Mouse (Mus musculus) heart, embryonic 13.5 days (tissue): ENCODE results near the gene Mtx2. TPM values are rescaled to one million over a fixed set of nuclear protein-coding genes. Genes with fewer than 3 reads are reported as not detected.

Experiments
- ATAC-seq: fragments of 200-750 bp; cut with Nextera tagmentation; 2 replicates; pipeline ENCODE4 v1.8.0; 2017; ENCODE audit warnings: moderate TSS enrichment; ENCODE audit not compliant: insufficient number of reproducible peaks, low FRiP score, low TSS enrichment; ENCODE audit errors: extremely low read depth
- H3K27ac ChIP-seq: fragments of 300-500 bp; sonication (generic); replicated peaks from 2 replicates; pipeline ENCODE4 v1.5.1; 2015; ENCODE audit warnings: moderate library complexity, mild to moderate bottlenecking, inconsistent platforms
- H3K27me3 ChIP-seq: fragments of 300-500 bp; sonication (generic); replicated peaks from 2 replicates; pipeline ENCODE4 v1.6.1; 2015; ENCODE audit warnings: mild to moderate bottlenecking, inconsistent platforms
- H3K36me3 ChIP-seq: fragments of 300-500 bp; sonication (generic); 2 replicates; pipeline ENCODE4 v1.6.1; 2015; ENCODE audit warnings: mild to moderate bottlenecking, inconsistent platforms
- H3K4me1 ChIP-seq: fragments of 300-500 bp; sonication (generic); 2 replicates; pipeline ENCODE4 v1.6.1; 2015; ENCODE audit warnings: inconsistent platforms
- H3K4me2 ChIP-seq: fragments of 300-500 bp; sonication (generic); 2 replicates; pipeline ENCODE4 v1.6.1; 2015; ENCODE audit warnings: inconsistent platforms, mild to moderate bottlenecking, moderate library complexity
- H3K4me3 ChIP-seq: fragments of 300-500 bp; sonication (generic); 2 replicates; pipeline ENCODE4 v1.5.1; 2015; ENCODE audit warnings: moderate library complexity, mild to moderate bottlenecking, inconsistent platforms
- H3K9ac ChIP-seq: fragments of 300-500 bp; sonication (generic); 2 replicates; pipeline ENCODE4 v1.6.1; 2015; ENCODE audit warnings: inconsistent platforms, mild to moderate bottlenecking, moderate library complexity
- H3K9me3 ChIP-seq: fragments of 300-500 bp; sonication (generic); 2 replicates; pipeline ENCODE4 v1.6.1; 2016; ENCODE audit warnings: inconsistent platforms
- WGBS: fragments of 180-500 bp; shearing (Covaris S2); methylation state at CpG from one replicate; pipeline ENCODE4 v1.1.7; 2015; ENCODE audit warnings: mixed read lengths; 5-methylcytosine and 5-hydroxymethylcytosine counted together
- polyA plus RNA-seq: library from polyadenylated mRNA; unstranded; fragments of >200 nt; fragmentation: Nextera tagmentation; extraction: Ambion mirVana; gene quantifications from 2 replicates; pipeline ENCODE4 v1.2.1, GENCODE M21; 2015

Mtx2 gene
- polyA plus RNA-seq, 1 experiment from 2014 or later: 138 TPM

DNA sequence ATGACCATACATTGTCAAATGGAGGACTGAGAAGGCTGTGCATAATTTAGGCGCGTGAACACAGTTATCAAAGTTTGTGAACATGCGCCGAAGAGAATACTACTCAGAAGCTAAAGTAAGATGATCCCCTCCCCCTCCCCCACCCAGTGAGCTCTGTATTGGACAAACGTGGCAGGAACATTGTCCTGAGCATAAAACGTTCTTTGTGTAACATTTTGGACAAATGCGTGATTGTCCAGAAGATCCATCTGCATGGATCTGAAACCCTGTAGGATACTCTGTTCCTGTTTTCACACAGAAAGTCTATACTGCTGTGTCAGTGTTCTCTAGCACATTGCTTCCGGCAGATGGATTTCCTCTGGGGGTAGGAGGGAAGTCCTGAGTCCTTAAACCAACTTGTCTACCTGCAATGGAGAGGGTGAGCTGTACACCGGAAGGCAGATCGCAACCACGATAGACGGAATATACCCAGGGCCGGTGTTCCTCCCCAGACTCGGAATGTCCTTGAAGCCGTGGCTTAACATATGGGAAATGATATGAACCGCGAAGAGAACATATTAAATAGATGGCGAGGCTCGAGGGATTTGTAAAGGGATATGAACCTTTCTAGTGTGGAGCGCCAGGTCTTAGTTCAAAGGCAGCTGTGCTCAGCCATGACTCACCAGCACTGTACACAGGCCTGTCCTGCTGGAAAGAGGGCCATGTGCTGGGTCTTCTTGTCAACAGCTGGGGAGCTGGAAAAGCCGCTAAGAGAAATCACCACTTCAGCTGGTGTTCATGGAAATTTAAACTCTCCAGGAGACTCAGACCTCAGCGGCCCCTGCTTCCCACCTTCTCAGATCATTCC, 100.6 kb downstream of the Mtx2 start:
- no peaks in the 10 kb centered on the region for H3K27me3 ChIP-seq
- H3K4me3 ChIP-seq: no peak overlapping the region
- H3K27ac ChIP-seq: no peak overlapping the region
- H3K9me3 ChIP-seq: no peaks in the 10 kb centered on the region
- H3K4me2 ChIP-seq: no peak overlapping the region
- H3K4me1 ChIP-seq: no peaks in the 10 kb centered on the region; the same call in 1 of the 2 replicates
- no peaks in the 10 kb centered on the region for H3K36me3 ChIP-seq
- WGBS: 75% methylated on average over 22 of the region's 22 CpGs
- no peak for ATAC-seq
- H3K9ac ChIP-seq: no peak overlapping the region

Other genes with a start within 250 kb of the Mtx2 start
- 18.8 and 19.3 TPM in 2 replicates for gene Lnpk, start 246.4 kb upstream of the Mtx2 start, polyA plus RNA-seq
- not detected in 2 replicates for gene Evx2, start 166.2 kb upstream of the Mtx2 start, polyA plus RNA-seq
- gene Hoxd13, start 157.5 kb upstream of the Mtx2 start, polyA plus RNA-seq: not detected in 2 replicates
- not detected in 2 replicates for gene Hoxd12, start 150.8 kb upstream of the Mtx2 start, polyA plus RNA-seq
- not detected in 2 replicates for gene Hoxd11, start 146.2 kb upstream of the Mtx2 start, polyA plus RNA-seq
- 0.08 TPM in 1 of 2 replicates, not detected in the other for gene Hoxd10, start 133.9 kb upstream of the Mtx2 start, polyA plus RNA-seq
- gene Hoxd9, start 128.1 kb upstream of the Mtx2 start, polyA plus RNA-seq: not detected in 2 replicates
- 0.07 and 0.23 TPM in 2 replicates for gene Hoxd8, start 121.2 kb upstream of the Mtx2 start, polyA plus RNA-seq
- 0.74 and 0.89 TPM in 2 replicates for gene Hoxd3, start 113.9 kb upstream of the Mtx2 start, polyA plus RNA-seq
- not detected in 2 replicates for gene Hoxd4, start 113.9 kb upstream of the Mtx2 start, polyA plus RNA-seq
- gene Gm28230, start 99.1 kb upstream of the Mtx2 start, polyA plus RNA-seq: 0.09 TPM in 1 of 2 replicates, not detected in the other
- not detected in 2 replicates for gene Hoxd1, start 62.8 kb upstream of the Mtx2 start, polyA plus RNA-seq